Mouse (Mus musculus): ENCODE results near the gene Tmod4. TPM values are rescaled to one million over a fixed set of nuclear protein-coding genes. Genes with fewer than 3 reads are reported as not detected.

Gene Tmod4
- polyA plus RNA-seq, 1 experiment from 2014 or later: 1.7 TPM

- H3K36me3 ChIP-seq (replicated peaks): peaks cover 5% of the 10 kb centered on the region; the same call in 1 of the 2 replicates
- H3K9ac ChIP-seq: no peak overlapping the region
- no peak for ATAC-seq (replicated peaks)
- 94% methylated on average over 6 of the region's 6 CpGs for WGBS
- no peaks in the 10 kb centered on the region for H3K9me3 ChIP-seq
- H3K27me3 ChIP-seq (replicated peaks): no peaks in the 10 kb centered on the region
- H3K4me2 ChIP-seq: no peak overlapping the region
- peaks cover 11% of the 10 kb centered on the region for H3K4me1 ChIP-seq
- no peak overlapping the region for H3K4me3 ChIP-seq
- H3K27ac ChIP-seq: no peak overlapping the region
These were observed 16.5 kb downstream of the Tmod4 start for GRCm38 (mm10) chr3:95140795-95141194.

- H3K4me2 ChIP-seq: no peak overlapping the region
- H3K4me1 ChIP-seq: peaks cover 4% of the 10 kb centered on the region
- no peaks in the 10 kb centered on the region for H3K27me3 ChIP-seq (replicated peaks)
- WGBS: 94% methylated on average over 9 of the region's 9 CpGs
- no peaks in the 10 kb centered on the region for H3K9me3 ChIP-seq
- no peak overlapping the region for H3K9ac ChIP-seq
- H3K27ac ChIP-seq: no peak overlapping the region
- peaks cover 5% of the 10 kb centered on the region; the same call in 1 of the 2 replicates for H3K36me3 ChIP-seq (replicated peaks)
- no peak for ATAC-seq (replicated peaks)
- H3K4me3 ChIP-seq: no peak overlapping the region
These were observed 17.2 kb downstream of the Tmod4 start for GRCm38 (mm10) chr3:95141474-95141873.

DNA sequence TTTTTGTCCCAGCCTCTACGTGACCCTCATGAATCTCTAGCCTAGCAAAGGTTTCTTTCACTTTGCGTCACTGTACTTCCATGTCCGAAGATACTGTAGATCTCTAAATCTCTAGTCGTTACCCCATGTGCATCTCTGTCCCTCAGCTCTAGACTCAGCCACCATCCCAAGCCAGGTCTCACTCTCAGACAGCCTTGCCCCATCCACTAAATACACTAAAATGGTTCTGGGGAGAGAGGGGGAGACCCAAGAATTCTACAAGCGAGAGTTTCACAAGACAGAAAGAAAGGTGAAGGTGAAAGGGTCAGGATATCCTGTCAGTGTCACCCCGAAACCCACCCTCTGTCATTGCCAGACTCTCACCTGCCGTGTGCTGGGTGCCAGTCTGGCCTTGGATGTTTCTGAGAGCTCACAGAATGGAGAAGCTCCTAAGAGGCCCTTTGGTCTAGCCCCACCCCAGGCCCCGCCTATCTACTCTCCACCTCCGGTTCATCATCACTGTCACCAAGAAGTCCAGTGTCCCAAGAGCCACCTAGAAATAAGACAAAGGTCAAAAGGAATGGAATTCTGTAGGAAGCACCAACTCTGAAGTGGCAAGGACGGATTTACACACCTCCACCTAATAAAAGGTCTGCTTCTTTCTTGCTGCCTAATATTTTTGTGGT is 17.8 kb downstream of the Tmod4 start, which contains the start of gene Tnfaip8l2:
Gene Tnfaip8l2 (minus strand): TSS at position 409 of the 665 bp plus-strand sequence.
- Histone ChIP-seq H3K9me3 (no peaks in the 10 kb centered on the region), H3K4me1 (no peaks in the 10 kb centered on the region), H3K4me2 (no peak within 1 kb of the TSS), H3K27ac (no peak within 1 kb of the TSS), H3K27me3 (replicated peaks) (no peaks in the 10 kb centered on the region), H3K4me3 (no peak within 1 kb of the TSS), H3K36me3 (replicated peaks) (peaks cover 5% of the 10 kb centered on the region; the same call in 1 of the 2 replicates), H3K9ac (no peak within 1 kb of the TSS)
- ATAC-seq (replicated peaks): peak; percentile 56; the same call in 1 of the 2 replicates
- WGBS: 83% methylated on average over 10 of the region's 10 CpGs

- peak; percentile 75; the same call in 1 of the 2 replicates for ATAC-seq (replicated peaks)
- peaks cover 5% of the 10 kb centered on the region; the same call in 1 of the 2 replicates for H3K36me3 ChIP-seq (replicated peaks)
- H3K9me3 ChIP-seq: no peaks in the 10 kb centered on the region
- no peak overlapping the region for H3K9ac ChIP-seq
- H3K4me1 ChIP-seq: no peaks in the 10 kb centered on the region
- no peak overlapping the region for H3K4me2 ChIP-seq
- 9% methylated on average over 5 of the region's 5 CpGs for WGBS
- H3K4me3 ChIP-seq: no peak overlapping the region
- no peaks in the 10 kb centered on the region for H3K27me3 ChIP-seq (replicated peaks)
- H3K27ac ChIP-seq: no peak overlapping the region
These were observed 18.3 kb downstream of the Tmod4 start for GRCm38 (mm10) chr3:95142617-95143011.

- Histone ChIP-seq H3K4me2 (no peak overlapping the region), H3K4me1 (no peaks in the 10 kb centered on the region), H3K9me3 (no peaks in the 10 kb centered on the region), H3K27me3 (replicated peaks) (no peaks in the 10 kb centered on the region), H3K9ac (no peak overlapping the region), H3K36me3 (replicated peaks) (no peaks in the 10 kb centered on the region), H3K4me3 (no peak overlapping the region), H3K27ac (no peak overlapping the region)
- ATAC-seq (replicated peaks): no peak
- WGBS: 50% methylated on average over 3 of the region's 3 CpGs
These were observed 23.6 kb downstream of the Tmod4 start for GRCm38 (mm10) chr3:95147924-95148323.

GRCm38 (mm10) chr3:95153874-95154273 is 29.6 kb downstream of the Tmod4 start:
- Histone ChIP-seq H3K27me3 (replicated peaks) (no peaks in the 10 kb centered on the region), H3K9ac (no peak overlapping the region), H3K4me2 (no peak overlapping the region), H3K9me3 (no peaks in the 10 kb centered on the region), H3K36me3 (replicated peaks) (no peaks in the 10 kb centered on the region), H3K4me1 (no peaks in the 10 kb centered on the region), H3K4me3 (no peak overlapping the region), H3K27ac (no peak overlapping the region)
- 55% methylated on average over 4 of the region's 4 CpGs for WGBS
- no peak for ATAC-seq (replicated peaks)

DNA sequence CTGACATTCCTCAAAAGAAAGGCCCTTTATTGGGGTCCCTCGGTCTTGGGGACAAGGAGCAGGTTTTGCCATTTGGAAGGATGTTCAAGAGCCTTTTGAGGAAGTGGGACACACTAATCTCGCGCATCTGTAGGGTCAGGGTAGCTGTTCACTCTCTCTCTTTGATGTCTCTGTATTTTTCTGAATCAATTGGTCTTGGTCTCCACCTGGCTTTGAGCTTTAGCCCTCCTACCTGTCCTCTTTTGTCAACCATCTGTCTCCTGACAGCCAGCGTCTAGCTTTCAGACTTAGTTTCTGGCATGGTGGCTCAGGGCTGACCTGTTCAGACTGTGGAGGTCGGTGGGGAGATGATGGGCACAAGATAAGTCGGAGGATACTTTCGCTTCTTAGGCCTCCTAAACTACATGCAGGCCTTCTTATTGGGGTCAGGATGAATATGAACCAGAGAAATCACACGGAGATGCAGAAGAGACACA is 35.3 kb downstream of the Tmod4 start:
- peak; percentile 5; the same call in 1 of the 2 replicates for ATAC-seq (replicated peaks)

DNA sequence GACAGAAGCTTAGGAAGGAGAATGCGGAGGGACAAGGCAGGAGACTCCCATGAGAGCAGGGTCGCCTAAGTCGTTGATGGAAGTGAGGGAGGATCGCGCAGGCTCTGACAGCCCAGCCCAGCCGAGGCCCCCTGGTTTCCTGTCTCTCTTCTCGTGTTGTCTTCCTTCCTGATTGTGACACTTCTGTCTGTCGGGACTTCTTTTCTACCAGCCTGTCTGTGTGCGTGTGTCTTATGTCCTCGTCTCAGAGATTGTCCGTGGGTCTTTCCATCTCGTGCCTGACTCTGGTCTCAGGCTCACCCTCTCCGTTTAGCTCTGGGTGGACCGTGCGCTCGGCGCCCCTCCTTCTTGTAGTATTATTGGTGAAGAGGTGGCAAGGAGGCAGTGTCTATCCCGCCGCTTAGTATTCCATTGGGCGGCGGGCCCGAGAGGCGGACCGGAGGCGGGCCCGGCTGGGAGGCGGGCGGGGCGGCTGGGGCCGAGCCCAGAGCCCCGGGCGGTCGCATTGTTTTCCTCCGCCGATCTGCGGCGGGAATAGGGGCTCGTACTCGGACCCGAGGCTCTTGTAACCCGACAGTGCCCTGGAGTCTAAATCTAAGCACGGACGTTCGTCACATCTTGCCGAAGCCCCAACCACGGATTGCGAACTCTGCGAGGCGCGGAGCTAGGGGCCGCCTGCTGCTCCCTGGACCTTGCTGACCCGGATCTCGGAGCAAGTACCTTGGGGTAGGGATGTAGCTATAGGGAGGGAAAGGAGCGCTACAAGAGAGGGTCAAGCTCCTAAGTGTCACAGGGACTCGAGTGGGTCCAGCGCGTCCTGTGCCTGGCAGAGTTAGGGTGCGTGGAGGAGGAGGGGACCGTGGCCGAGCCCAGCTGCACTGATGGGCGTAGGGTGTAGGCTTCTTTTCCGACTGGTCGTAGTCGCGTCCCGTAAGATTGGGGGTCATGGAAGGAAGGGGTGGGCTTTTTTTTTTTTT is 36.0 kb downstream of the Tmod4 start, which contains the start of gene Sema6c:
Gene Sema6c (plus strand): TSS at position 471 of the 977 bp plus-strand sequence.
- H3K9me3 ChIP-seq: no peaks in the 10 kb centered on the region
- peak; percentile 97 for ATAC-seq (replicated peaks)
- H3K27me3 ChIP-seq (replicated peaks): no peaks in the 10 kb centered on the region
- peak within 1 kb of the TSS; percentile 71 for H3K4me3 ChIP-seq
- peaks cover 38% of the 10 kb centered on the region for H3K4me1 ChIP-seq
- peak within 1 kb of the TSS; percentile 81 for H3K27ac ChIP-seq
- peak within 1 kb of the TSS; percentile 81 for H3K4me2 ChIP-seq
- peak within 1 kb of the TSS; percentile 64 for H3K9ac ChIP-seq
- under 1% methylated on average over 66 of the region's 66 CpGs for WGBS
- H3K36me3 ChIP-seq (replicated peaks): 0 out of 2 replicates have a peak, but pooled peaks cover 3% of the 10 kb centered on the region

More for the DNA sequence above, 35.3 kb downstream of the Tmod4 start:
- Histone ChIP-seq H3K4me2 (peak overlapping the region; percentile 81), H3K4me3 (peak overlapping the region; percentile 71), H3K9ac (peak overlapping the region; percentile 36), H3K4me1 (peaks cover 36% of the 10 kb centered on the region), H3K9me3 (no peaks in the 10 kb centered on the region), H3K36me3 (replicated peaks) (no peaks in the 10 kb centered on the region), H3K27ac (peak overlapping the region; percentile 81), H3K27me3 (replicated peaks) (no peaks in the 10 kb centered on the region)
- WGBS: 11% methylated on average over 8 of the region's 8 CpGs

DNA sequence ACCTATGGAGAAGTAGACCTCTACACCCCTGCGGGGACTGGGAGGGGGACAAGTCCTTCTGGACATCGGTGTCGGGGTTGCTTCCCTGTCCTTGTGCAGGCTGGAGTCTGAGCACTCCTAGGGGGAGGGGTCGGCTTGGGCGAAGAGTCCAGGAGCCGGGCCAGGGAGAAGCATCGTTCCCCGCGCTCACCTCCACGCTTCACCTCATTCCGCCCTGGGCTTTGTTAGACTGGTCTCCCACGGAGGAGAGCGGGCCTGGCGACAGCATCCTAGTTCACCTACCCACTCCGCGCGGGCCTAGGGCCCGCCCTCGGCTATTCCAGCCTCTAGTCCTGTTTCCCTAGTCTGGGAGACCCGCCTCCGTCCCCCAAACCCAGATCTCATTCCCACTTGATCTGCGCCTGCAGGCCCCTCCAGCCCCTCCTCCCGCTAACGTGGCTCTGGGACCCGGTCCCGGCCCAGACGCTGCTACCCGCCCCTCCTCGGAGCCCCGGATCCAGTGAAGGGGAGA is 36.8 kb downstream of the Tmod4 start:
- Histone ChIP-seq H3K27me3 (replicated peaks) (no peaks in the 10 kb centered on the region), H3K27ac (peak overlapping the region; percentile 81), H3K9me3 (no peaks in the 10 kb centered on the region), H3K4me3 (peak overlapping the region; percentile 71), H3K4me1 (peaks cover 38% of the 10 kb centered on the region), H3K9ac (peak overlapping the region; percentile 64), H3K36me3 (replicated peaks) (peaks cover 10% of the 10 kb centered on the region; the same call in 1 of the 2 replicates), H3K4me2 (peak overlapping the region; percentile 81)
- ATAC-seq (replicated peaks): peak; percentile 34
- 1% methylated on average over 30 of the region's 30 CpGs for WGBS

DNA sequence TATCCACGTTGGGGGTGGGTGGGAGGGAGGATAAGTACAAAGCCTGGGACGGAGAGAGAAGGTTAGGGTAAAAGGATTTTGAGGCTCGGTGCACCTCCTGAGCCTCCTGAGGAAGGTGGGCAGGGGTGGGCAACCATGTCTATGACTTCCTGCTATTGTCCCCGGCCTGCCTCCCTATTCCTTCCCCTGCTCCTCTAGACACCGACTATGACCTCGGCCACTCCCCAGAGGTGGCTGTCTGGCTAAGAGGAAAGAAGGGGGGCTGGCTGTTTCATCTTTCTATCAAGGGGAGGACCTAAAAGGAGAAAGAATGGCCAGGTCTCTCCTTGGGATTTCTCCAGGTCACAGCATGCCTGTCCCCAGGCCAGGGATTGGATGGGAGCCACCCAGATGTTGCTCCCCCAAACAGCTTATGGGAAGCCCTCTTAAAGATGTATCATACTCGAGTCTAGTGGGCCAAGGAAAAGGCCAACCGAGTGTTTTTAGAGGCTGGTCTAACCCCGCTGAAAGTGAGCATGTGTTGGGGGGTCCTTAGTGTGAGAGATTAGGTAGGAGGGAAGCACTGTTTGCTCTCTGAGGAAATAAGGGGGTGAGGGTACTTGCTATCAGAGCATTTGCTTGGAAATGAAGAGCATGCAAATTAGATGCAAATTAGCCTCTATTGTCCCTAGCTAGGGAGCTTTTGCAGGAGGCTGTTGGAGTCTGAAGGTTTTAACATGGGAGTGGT is 37.5 kb downstream of the Tmod4 start:
- peak; percentile 3; the same call in 1 of the 2 replicates for ATAC-seq (replicated peaks)
- H3K9me3 ChIP-seq: no peaks in the 10 kb centered on the region
- H3K4me1 ChIP-seq: peaks cover 38% of the 10 kb centered on the region

DNA sequence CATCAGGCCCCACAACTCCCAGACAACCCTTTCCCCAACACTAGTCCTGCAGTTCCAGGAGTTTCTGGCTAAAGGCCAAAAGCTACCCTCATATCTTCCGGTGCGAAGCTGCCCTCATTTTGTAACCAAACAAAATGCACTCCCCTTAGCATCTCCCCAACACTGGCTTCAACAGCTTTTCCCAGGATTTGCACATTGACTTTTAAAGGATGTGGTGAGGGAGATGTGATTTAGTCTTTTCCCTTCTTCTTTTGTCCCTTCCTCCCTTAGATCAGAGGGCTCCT is 38.0 kb downstream of the Tmod4 start:
- Histone ChIP-seq H3K4me3 (peak overlapping the region; percentile 71), H3K27ac (peak overlapping the region; percentile 81), H3K4me2 (peak overlapping the region; percentile 81), H3K27me3 (replicated peaks) (no peaks in the 10 kb centered on the region), H3K36me3 (replicated peaks) (peaks cover 17% of the 10 kb centered on the region), H3K9ac (peak overlapping the region; percentile 64), H3K9me3 (no peaks in the 10 kb centered on the region), H3K4me1 (peaks cover 38% of the 10 kb centered on the region)
- no peak for ATAC-seq (replicated peaks)
- 12% methylated on average over 2 of the region's 2 CpGs for WGBS

More for the DNA sequence above, 37.5 kb downstream of the Tmod4 start:
- Histone ChIP-seq H3K4me2 (peak overlapping the region; percentile 81), H3K27ac (peak overlapping the region; percentile 81), H3K27me3 (replicated peaks) (no peaks in the 10 kb centered on the region), H3K9ac (peak overlapping the region; percentile 64), H3K36me3 (replicated peaks) (peaks cover 13% of the 10 kb centered on the region), H3K4me3 (peak overlapping the region; percentile 71)
- WGBS: 3% methylated on average over 9 of the region's 9 CpGs

Measured in midbrain, embryonic 15.5 days (tissue).